Mouse (Mus musculus) frontal cortex, adult (tissue): ENCODE measurements around the gene Prdm15.
A peak's percentile ranks its signal among the peaks of the same experiment; 100 is the strongest.

Source experiments
- ATAC-seq: cut with Nextera tagmentation; 2 replicates; pipeline ENCODE4 v1.9.2; 2017; ENCODE audit warnings: mild to moderate bottlenecking, moderate library complexity, mixed read lengths; ENCODE audit not compliant: low TSS enrichment

The Prdm15 gene

GRCm38 (mm10) chr16:97752316-97752941, 99.2 kb downstream of the Prdm15 start:
- ATAC-seq, result 0 out of 2 replicates have a peak, but pooled peaks have one; percentile 41

DNA sequence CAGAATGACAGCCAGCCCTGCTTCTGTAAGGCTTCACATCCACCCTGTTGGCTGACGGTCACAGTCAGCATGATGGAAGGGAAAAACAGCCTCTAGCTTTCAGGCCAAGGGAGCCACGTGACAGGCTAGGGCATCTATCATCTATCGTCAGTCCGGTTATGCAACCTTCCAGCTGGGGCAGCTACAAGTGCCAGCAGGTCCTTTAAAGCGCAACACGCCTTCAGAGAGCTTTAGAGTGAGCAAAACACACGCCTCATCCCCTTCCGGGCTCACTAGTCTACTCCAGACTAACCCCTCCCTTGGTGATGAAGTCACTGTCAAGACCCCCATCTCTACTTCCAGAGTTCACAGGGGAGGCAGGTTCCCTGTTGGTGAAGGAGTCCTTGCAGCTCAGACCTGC, 99.8 kb downstream of the Prdm15 start:
- peak; percentile 70 for ATAC-seq

- ATAC-seq, result no peak
Observed at GRCm38 (mm10) chr16:97748421-97748820, 103.2 kb downstream of the Prdm15 start.
